Mouse (Mus musculus) kidney, adult 11 months (tissue): ENCODE results near the gene Psmb8.
A peak's percentile ranks its signal among the peaks of the same experiment; 100 is the strongest.

ENCODE experiments used
- DNase-seq: peaks from one replicate; pipeline ENCODE4 v3.0.0; 2022

The Psmb8 gene

DNA sequence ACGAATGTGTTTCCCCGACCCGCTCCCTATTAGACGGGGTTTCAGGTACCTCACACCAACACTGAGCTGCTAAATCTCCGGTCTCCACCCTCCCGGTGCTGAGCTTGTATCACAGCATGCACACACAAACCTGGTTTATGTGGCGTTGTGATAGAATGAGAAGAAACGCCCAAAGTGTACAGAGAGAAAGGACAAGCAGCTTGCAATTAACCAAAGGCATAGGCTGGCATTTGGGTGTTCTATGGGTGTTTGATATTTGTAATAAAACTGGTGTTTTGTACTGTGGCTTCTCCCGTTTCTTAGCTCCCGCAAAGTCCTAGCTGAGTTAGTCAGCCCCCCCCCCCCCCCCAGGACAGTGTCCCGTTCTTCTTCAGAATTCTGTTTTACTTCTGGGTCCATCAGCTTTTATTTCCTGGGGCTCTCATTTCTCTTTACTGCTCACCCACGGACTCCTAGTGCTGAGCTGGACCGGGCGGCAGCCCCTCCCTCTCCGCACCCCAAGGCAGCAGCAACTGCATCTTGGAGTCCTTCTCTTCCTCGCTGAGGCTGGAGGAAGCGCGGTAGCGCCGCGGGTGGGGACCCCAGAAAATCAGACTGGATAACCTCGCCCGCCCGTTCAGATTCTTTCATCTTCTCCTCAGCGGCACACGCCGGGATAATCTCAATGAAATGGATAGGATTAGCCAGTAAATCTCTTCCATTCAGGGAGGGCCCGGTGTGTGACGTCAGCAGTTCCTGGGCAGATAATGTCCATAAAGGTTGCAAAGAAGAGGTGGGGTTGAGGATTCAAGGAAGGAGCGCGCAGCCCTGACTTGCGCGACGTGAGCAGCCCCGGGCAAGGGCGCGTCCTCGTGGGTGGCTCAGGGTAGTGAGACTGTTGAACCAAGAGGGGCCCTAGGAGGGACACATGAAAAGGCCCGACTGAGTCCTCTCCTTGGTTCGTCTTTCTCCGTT lies at the start of gene Psmb8:
TSS of gene Psmb8 (plus strand) at position 781 of the 954 bp plus-strand sequence.
- DNase-seq, result peak; percentile 91

DNA sequence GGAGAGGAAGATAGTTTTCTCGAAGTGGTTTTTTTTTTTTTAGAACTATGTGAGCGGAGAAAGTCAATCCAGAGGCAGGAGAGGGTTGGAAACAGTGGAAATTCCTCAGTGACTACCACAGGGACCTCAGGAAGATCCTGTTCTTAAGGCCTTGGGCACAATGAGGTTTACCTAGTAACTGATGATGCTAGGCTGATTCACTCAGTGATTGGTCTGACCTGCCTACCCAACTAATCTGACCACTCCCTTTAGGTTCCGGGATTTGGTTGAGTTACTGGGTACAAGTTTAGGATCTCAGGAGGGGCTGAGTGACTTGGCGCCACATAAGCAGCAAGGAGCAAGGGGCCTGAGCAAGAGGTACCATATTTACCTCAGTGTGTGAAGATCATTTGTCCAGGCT lies 44.6 kb upstream of the Psmb8 start, which contains the start of gene H2-DMb1:
TSS of gene H2-DMb1 (plus strand) at position 150 of the 400 bp plus-strand sequence.
- peak; percentile 71 for DNase-seq

DNA sequence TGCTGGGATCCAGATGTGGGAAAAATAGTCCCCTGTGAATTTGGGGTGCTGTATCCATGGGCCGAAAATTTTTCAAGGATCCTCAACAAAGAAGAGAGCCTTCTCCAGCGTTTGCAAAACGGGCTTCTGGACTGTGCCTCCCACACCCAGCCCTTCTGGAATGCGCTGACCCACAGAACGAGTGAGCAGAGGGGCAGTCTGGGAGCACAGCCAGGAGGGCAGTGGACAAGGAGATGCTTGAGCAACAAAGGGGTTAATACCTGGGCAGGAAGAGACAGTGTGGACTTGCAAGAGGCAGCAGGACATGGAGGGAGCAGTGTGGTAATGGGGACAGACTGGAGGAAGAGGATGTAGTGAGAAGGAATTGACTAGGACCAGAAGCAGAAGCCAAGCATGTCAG lies 42.0 kb upstream of the Psmb8 start:
- DNase-seq, result no peak

DNA sequence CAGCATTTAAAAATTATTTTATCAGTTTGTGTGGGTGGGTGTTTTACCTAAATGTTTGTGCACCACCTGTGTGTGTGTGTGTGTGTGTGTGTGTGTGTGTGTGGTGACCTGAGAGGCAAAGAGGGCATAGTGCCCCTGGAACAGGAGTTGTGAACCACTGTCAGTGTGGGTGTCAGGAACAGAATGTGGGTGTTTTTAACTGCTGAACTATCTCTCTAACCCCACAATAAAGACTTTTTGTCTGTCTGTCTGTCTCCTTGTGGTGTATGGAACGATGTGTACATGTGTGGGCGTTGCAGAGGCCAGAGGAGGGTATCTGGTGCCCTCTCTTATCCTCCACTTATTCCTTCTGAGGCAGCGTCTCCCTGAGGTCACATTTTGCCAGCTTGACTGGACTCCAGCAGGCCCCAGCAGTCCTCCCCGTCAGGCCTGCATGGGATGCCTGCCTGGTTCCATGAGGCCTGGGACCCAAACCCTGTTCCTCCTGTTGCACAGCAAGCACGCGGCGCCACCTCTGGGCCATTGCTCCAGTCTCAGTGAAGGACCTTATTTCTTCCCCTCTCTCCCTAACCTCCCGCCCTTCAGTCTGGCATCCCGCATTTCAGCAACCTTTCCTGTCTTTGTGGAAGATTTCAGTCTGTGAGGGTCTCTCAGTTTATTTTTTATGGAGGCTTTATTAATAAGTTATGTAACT lies 33.2 kb upstream of the Psmb8 start:
- DNase-seq, result no peak

DNA sequence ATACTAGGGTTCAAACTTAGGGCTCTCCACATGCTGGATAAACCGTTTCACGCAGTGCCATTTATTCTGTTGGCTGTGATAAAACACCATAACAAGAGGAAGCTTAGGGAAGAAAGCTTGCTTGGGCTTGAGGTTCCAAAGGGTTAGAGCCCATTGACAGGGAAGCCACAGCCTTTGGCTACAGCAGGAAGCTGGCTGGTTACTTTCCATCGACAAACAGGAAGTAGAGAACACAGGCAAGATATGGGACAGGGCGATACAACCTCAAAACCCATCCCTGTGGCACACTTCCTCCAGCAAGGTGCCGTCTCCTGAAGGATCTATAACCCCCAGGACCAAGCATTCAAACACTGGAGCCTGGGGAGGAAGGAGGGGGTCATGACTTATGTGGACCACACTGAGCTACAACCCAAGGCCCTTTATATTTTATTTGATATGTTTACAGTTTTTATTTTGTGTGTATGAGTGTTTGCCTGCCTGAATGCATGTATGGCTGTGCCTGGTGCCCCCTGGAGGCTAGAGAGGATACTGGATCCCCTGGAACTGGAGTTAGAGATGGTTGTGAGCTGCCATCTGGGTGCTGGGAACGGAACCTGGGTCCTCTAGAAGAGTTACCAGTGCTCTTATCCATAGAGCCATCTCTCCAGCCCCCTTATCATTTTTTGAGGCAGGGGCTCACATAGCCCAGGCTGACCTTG lies 32.3 kb upstream of the Psmb8 start:
- DNase-seq, result no peak

DNA sequence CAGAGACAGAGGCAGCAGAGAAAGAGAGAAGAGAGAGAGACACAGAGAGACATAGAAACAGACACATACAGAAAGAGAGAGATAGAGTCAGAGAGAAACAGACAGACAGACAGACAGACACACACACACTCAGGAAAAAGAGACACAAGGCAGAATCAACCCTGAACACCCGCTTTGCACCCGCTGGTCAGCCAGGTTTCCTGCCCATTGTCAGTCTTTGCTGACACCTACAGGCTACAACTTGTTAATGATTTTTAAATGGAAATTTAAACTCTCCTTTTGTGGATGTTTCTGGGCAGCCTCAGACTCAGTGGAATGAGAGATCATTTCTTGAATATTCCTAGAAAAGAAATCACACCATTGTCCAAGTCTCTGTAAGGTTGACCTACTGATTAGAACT lies 28.2 kb upstream of the Psmb8 start:
- peak; percentile 22 for DNase-seq

DNA sequence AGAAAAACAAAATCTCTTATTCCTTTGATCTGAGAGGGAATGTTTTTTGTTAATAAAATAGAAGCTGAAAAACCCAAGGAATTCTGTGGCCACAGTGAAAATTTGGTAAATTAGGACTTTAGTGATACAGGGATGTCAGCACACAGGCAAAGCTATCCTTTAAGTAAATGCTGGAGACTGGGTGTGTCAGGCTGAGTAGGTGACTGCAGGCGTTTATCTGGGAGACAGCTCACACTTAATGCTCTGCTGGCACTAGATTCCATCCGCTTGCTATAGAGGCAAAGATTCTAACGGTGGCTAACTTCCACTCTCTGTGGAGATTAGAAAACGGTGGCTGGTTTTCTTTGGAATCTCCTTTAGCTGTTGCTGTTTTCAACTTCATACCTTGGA lies 27.0 kb upstream of the Psmb8 start:
- no peak for DNase-seq

DNA sequence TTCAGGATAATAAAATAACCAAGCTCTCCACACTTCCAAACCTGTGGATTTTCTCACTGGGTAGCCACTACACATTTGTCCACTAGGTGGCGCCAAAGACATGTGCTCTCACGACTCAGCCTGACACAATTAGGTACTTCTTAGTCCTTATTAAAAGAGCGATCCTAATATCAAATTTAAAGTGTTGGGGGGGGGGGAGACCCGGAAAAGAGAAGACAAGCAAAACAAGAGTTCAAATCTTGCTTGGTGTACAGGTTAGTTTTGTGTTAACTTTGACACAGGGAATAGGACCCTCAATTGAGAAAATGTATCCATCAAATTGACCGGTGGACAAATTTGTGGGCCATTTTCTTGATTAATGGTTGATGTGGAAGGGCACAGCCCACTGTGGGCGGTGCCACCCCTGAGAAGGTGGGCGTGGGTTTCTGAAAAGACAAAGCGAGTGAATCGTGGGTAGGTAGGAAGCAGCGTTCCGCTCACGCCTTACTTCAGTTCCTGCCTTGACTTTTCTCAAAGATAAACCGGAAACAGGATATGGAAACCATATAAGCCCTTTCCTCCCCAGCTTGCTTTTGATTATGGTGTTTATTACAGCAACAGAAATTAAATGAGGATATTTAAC lies 26.5 kb upstream of the Psmb8 start:
- peak; percentile 64 for DNase-seq

DNA sequence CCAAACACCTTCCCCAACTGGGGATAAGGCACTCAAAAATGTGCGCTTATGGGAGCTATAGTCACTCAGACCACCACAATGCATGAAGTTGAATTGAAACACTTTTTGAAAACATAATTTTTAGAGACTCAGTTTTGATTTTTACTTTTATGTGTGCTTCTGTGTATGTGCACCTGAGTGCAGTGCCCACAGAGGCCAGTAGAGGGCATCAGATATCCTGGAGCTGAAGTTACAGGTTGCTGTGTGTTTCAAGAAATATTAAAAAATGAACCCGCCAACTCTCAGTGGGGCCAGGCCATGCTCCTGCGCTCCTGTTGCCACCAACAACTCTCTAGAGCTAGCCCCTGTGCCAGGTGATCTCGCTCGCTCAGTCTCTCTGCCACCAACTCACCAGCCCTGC lies 25.0 kb upstream of the Psmb8 start:
- no peak for DNase-seq

DNA sequence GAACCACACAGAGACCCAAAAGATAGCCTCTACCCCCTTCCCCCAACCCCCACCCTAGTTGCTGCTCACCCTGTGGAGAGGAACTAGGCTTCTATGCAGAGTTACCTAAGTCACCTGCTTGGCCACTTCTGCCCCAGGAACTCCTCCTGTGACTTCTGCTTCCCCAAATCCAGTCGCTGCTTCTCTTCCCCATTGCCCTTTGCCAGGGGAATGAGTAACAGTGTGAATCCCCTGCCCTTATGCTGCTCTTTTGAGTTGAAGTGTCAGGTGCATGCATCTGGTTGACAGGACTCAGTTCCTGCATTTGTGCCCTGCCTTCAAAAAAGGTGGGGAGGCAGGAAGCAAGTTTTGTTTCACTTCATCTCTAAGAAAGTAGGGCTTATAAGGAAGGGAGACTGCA lies 23.4 kb upstream of the Psmb8 start:
- no peak for DNase-seq

DNA sequence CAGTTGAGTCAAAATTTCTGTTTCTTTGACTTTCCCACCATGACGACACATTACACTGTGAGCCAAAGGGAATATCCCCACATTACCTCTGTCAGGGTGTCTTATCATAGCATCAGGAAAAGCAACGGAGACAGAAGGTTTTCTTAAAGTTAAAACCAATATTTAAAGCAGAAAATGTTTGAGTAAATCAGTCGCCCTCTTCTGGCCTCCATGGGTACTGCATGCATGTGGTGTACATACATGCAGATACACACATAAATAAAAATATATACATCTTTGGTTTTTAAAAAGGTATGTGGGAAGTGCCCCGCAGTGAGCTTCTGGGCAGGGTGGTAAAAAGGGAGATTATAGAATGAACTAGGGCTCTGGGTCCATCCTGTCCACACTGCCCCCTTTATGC lies 20.3 kb upstream of the Psmb8 start:
- DNase-seq, result no peak

DNA sequence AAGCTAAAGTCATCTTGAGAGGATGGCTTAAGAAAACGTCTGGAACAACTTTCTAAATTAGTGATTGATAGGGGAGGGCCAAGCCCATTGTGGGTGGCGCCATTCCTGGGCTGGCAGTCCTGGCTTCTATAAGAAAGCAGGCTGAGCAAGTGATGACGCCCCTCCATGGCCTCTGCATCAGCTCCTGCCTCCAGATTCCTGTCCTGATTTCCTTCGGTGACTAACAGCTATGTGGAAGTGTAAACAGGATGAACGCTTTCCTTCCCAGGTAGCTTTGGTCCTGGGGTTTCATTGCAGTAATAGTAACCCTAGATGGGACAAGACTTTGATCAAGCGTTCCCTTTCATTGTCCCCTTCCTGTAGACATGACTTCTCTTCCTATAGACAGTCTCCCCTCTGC lies 18.5 kb upstream of the Psmb8 start:
- no peak for DNase-seq

DNA sequence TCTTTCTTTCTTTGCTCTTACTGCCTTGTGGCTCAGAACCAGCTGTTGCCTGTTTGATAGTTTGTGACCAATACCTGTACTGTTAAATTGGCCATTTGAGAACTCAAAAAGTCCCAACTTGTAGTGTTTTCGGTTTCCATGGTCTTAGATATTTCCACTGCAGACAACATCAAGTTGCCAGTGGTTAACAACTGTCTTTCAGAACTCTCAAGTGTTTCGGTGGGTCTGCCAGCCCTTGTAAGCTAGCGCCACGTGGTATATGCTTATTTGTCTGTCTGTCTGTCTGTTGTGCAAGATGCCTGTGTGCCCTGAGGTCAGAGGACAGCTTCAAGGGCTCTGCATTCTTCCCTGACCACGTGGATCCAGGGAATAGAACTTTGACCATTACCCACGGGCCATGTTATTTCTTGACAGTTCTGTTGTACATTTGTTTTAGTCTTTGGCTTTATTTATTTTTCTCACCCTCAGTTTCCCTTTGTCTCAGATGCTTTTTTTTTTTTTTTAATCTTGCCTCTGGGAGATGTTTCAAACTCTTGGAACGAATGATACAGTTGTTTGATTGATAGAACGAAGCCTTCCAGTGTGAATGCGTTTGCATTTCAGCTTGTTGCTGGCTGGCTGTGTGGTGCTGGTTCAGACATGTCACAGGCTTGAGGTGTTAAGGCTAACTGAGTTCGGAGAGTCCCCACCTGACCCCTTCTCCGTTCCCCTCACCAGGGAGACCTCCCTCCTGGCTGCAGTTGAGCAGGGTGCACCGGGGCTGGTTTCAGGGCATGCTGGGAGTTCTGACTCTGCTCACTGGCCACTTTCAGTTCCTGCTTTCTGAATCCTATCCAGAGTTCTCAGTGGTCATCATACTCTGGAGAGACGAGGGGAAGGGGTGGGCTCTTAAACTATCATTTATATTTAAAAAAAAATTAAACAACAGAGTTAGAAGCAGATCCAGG lies 17.3 kb upstream of the Psmb8 start:
- no peak for DNase-seq

DNA sequence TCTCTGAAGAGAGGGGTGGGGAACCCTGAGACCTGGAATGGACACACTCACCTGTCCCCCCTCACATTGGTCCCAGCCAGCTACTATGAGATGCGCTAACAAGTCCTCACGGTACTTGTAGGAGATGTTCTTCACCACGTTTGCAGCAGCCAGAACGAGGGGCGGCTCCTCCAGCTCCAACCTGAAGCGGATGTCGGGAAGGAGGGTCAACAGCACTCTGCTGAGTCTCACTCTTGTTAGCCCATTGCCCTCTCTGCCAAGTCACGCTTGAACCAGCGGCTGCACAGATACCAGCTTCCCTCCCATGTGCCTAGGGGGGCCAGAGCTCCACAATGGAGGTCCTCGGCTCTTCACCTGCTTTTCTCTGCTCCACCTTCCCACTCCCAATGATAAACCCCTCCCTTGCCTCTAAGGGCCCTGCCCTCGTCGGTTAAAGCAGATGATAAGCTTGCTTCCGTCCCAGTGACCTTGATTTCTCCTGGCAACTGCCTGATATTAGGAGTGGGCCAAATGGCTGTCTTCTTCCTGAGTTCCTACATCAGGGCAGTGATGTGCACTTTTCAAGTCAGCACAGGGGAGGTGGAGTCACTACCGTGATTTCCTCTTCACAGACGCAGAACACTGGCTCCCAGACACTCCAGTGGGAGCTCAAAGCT lies 13.8 kb upstream of the Psmb8 start:
- DNase-seq, result no peak

DNA sequence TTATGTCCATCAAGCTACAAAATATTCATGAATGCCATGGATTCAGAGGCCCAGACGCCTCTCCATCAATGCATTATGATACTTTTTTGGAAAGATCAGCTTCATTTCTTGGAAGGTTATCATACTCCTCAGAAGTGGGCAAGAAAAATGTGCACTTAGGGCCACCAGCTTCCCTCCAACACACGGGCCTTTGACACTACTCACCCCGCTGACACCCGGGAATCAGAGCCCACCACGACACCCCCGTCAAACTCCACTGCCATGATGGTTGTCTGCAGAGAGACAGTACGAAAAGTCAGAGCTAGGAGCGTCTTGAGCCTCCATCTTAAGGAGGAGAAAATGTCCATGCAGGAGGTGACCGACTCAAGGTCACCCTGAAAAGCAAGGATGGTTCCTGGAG lies 12.0 kb upstream of the Psmb8 start:
- DNase-seq, result no peak

DNA sequence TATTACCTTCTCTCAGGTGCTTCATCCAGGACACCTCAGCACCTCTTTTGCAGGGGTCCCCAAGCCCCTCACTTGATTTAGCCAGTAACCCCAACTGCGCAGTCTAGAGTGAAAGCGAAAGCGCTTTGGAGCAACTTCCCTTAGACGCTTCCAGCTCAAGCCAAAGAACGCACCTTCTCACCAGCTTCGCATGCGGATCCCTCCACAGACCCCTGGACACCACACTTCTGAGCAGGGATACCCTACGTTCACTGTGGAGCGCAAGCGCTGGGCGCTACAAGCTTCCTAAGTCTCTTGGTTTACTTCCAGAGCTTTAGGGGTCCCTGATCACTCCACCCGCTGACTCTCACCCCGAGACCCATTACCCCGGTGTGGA lies 10.6 kb upstream of the Psmb8 start:
- DNase-seq, result no peak

DNA sequence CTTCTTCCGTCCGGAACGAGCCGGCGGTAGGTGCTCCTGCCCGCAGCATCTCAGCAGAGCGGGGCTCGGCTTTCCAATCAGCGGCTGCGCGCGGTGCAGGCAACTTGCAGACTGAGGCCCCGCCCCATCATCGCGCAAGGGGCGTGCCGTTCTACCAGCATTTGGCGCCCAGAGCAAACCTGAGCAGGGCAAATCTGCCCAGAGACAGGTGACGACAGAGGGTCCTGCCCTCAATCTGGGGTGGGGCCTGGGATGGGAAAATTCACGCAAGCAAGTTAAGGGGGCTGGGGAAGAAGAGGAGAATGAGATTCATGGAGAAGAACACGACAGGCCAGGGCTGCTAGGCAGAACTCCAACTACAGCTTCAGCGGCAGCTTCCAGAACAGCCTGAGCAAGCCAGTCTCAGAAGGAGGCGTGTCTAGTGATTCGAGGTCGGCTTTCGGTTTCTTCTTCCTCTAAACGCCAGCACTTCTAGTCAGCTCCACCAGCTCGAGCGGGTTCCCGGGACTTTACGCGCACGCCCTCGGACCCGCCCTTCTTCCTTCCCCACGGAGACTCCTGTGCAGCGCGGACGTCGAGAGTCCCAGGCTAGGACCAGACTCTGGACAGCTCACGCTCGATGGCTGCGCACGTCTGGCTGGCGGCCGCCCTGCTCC lies 10.1 kb upstream of the Psmb8 start, which contains the start of the genes Tap1 and Psmb9:
TSS of gene Tap1 (plus strand) at position 293 of the 656 bp plus-strand sequence.
TSS of gene Psmb9 (minus strand) at position 504 of the 656 bp plus-strand sequence.
- peak; percentile 97 for DNase-seq

DNA sequence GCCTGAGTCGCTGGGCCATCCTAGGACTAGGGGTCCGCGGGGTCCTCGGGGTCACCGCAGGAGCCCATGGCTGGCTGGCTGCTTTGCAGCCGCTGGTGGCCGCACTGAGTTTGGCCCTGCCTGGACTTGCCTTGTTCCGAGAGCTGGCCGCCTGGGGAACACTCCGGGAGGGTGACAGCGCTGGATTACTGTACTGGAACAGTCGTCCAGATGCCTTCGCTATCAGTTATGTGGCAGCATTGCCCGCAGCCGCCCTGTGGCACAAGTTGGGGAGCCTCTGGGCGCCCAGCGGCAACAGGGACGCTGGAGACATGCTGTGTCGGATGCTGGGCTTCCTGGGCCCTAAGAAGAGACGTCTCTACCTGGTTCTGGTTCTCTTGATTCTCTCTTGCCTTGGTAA lies 9.5 kb upstream of the Psmb8 start:
- no peak for DNase-seq

DNA sequence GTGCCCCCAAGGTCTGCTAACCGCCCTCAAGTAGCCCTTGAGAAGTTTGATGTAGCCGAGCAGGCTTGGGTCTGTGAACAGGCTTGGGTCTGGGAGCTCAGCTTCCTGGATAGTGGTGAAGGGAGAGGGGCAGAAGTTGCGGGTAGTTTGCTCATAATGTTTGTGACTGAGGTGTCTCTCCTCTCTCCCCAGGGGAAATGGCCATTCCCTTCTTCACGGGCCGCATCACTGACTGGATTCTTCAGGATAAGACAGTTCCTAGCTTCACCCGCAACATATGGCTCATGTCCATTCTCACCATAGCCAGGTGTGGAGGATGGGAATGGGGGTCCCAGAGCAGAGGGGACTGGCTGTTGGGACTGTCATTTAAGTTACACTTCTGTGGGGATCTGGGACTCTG lies 8.5 kb upstream of the Psmb8 start:
- no peak for DNase-seq

DNA sequence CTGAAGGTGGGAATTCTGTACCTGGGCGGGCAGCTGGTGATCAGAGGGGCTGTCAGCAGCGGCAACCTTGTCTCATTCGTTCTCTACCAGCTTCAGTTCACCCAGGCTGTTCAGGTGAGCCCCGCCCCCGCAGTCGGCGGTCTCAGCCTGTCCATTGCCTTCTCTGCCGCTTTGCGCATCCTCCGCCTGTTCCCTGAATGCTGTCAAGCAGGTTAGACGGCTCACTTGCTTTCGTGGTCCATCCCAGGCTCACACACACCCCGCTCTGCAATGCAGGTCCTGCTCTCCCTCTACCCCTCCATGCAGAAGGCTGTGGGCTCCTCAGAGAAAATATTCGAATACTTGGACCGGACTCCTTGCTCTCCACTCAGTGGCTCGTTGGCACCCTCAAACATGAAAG lies 4.7 kb upstream of the Psmb8 start:
- no peak for DNase-seq

DNA sequence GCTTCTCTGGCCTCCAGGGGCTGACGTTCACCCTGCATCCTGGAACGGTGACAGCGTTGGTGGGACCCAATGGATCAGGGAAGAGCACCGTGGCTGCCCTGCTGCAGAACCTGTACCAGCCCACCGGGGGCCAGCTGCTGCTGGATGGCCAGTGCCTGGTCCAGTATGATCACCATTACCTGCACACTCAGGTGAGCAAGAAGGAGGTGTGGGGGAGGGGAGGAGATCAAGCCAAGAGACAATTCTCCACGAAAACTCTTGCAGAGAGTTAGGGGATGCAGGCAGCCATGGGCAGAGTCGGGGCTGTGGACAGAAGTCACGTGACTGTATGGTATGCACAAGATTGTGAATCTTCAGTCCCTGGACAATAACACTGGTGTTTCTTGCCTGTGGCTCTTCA lies 4.1 kb upstream of the Psmb8 start:
- no peak for DNase-seq
